Mouse (Mus musculus) limb, embryonic 14.5 days (tissue): ENCODE measurements around the gene Tex12. TPM values are rescaled to one million over a fixed set of nuclear protein-coding genes. Genes with fewer than 3 reads are reported as not detected.

Experiments used
- ATAC-seq: fragments of 200-750 bp; cut with Nextera tagmentation; 2 replicates; pipeline ENCODE4 v1.8.0; 2017; ENCODE audit warnings: low read depth, moderate number of reproducible peaks, moderate TSS enrichment; ENCODE audit not compliant: low FRiP score
- DNase-seq: peaks from one replicate; pipeline ENCODE4 v3.0.0-alpha.2; 2015; ENCODE audit warnings: low spot score
- H3K27ac ChIP-seq: fragments of 300-500 bp; sonication (generic); replicated peaks from 2 replicates; pipeline ENCODE4 v1.5.1; 2014; ENCODE audit warnings: low read depth, mild to moderate bottlenecking, low read length, moderate library complexity, mixed read lengths
- H3K27me3 ChIP-seq: fragments of 300-500 bp; sonication (generic); 2 replicates; pipeline ENCODE4 v1.6.1; 2014; ENCODE audit warnings: low read length, mixed read lengths; ENCODE audit not compliant: control insufficient read depth, insufficient read depth
- H3K36me3 ChIP-seq: fragments of 300-500 bp; sonication (generic); 2 replicates; pipeline ENCODE4 v1.6.1; 2014; ENCODE audit warnings: mild to moderate bottlenecking, low read length, moderate library complexity, mixed read lengths; ENCODE audit not compliant: control insufficient read depth, insufficient read depth
- H3K4me1 ChIP-seq: fragments of 300-500 bp; sonication (generic); 2 replicates; pipeline ENCODE4 v1.6.1; 2014; ENCODE audit warnings: antibody characterized with exemption, low read length, mixed read lengths; ENCODE audit not compliant: control insufficient read depth, insufficient read depth
- H3K4me2 ChIP-seq: fragments of 300-500 bp; sonication (generic); replicated peaks from 2 replicates; pipeline ENCODE4 v1.6.1; 2014; ENCODE audit warnings: low read depth, mild to moderate bottlenecking, low read length, moderate library complexity; ENCODE audit not compliant: severe bottlenecking
- H3K4me3 ChIP-seq: fragments of 300-500 bp; sonication (generic); replicated peaks from 2 replicates; pipeline ENCODE4 v1.5.1; 2014; ENCODE audit warnings: low read length
- H3K9ac ChIP-seq: fragments of 300-500 bp; sonication (generic); 2 replicates; pipeline ENCODE4 v1.6.1; 2014; ENCODE audit warnings: mild to moderate bottlenecking, low read depth, low read length, moderate library complexity; ENCODE audit not compliant: severe bottlenecking
- H3K9me3 ChIP-seq: fragments of 300-500 bp; sonication (generic); 2 replicates; pipeline ENCODE4 v1.6.1; 2016; ENCODE audit warnings: low read length; ENCODE audit not compliant: control insufficient read depth
- POLR2A ChIP-seq: fragments of 200-500 bp; IDR thresholded peaks from 2 replicates; pipeline ENCODE4 v1.8.0; 2012; ENCODE audit warnings: inconsistent platforms, mild to moderate bottlenecking, moderate library complexity, borderline replicate concordance; ENCODE audit not compliant: insufficient read depth, insufficient read length; ENCODE audit errors: extremely low read depth
- WGBS: fragments of 180-500 bp; shearing (Covaris S2); extraction: QIAGEN DNeasy Blood & Tissue Kit; methylation state at CpG from one replicate; pipeline ENCODE4 v1.1.7; 2014; 5-methylcytosine and 5-hydroxymethylcytosine counted together
- polyA plus RNA-seq, 2 experiments: library from polyadenylated mRNA; depleted of rRNA in 1 of 2; stranded (reverse) in 1 of 2; unstranded in 1 of 2; fragments of >200 nt; fragmentation: Nextera tagmentation in 1 of 2; extraction: Ambion mirVana in 1 of 2; gene quantifications; 2 replicates each; pipeline versions ENCODE4 v1.2.1 to v1.2.3; 2012 to 2014

The Tex12 gene
- polyA plus RNA-seq, 2 experiments = not detected

GRCm38 (mm10) chr9:50586955-50587354, 25.8 kb upstream of the Tex12 start:
- Histone ChIP-seq H3K4me2 (no peak overlapping the region), H3K4me1 (no peaks in the 10 kb centered on the region), H3K27ac (no peak overlapping the region), H3K9ac (no peak overlapping the region), H3K4me3 (no peak overlapping the region), H3K9me3 (no peaks in the 10 kb centered on the region), H3K27me3 (no peaks in the 10 kb centered on the region), H3K36me3 (no peaks in the 10 kb centered on the region)
- 69% methylated on average over 4 of the region's 4 CpGs for WGBS
- DNase-seq = no peak
- no peak for TF ChIP-seq POLR2A
- ATAC-seq = no peak

- TF ChIP-seq POLR2A = no peak
- 55% methylated on average over 6 of the region's 6 CpGs for WGBS
- no peak for ATAC-seq
Measured at GRCm38 (mm10) chr9:50585145-50585818, 24.2 kb upstream of the Tex12 start.

GRCm38 (mm10) chr9:50580370-50580769, 19.2 kb upstream of the Tex12 start:
- DNase-seq (no peak), ATAC-seq (no peak)
- no peaks in the 10 kb centered on the region for H3K27me3 ChIP-seq

More at GRCm38 (mm10) chr9:50585145-50585818, 24.2 kb upstream of the Tex12 start:
- H3K9ac ChIP-seq = no peak overlapping the region
- H3K4me3 ChIP-seq = no peak overlapping the region
- no peaks in the 10 kb centered on the region for H3K36me3 ChIP-seq
- H3K27ac ChIP-seq = no peak overlapping the region
- no peaks in the 10 kb centered on the region for H3K27me3 ChIP-seq
- no peaks in the 10 kb centered on the region for H3K4me1 ChIP-seq
- H3K9me3 ChIP-seq = no peaks in the 10 kb centered on the region
- no peak overlapping the region for H3K4me2 ChIP-seq
- no peak for DNase-seq

GRCm38 (mm10) chr9:50569599-50570525, 8.7 kb upstream of the Tex12 start:
- DNase-seq (no peak), ATAC-seq (no peak)
- Histone ChIP-seq H3K27me3 (no peaks in the 10 kb centered on the region), H3K4me1 (no peaks in the 10 kb centered on the region), H3K36me3 (no peaks in the 10 kb centered on the region), H3K4me3 (no peak overlapping the region), H3K4me2 (no peak overlapping the region), H3K9ac (no peak overlapping the region), H3K9me3 (no peaks in the 10 kb centered on the region), H3K27ac (no peak overlapping the region)
- WGBS = 70% methylated on average over 10 of the region's 10 CpGs
- TF ChIP-seq POLR2A = no peak

More at GRCm38 (mm10) chr9:50580370-50580769, 19.2 kb upstream of the Tex12 start:
- H3K27ac ChIP-seq = no peak overlapping the region
- no peak overlapping the region for H3K9ac ChIP-seq
- no peaks in the 10 kb centered on the region for H3K9me3 ChIP-seq
- WGBS = 31% methylated on average over 4 of the region's 4 CpGs
- no peaks in the 10 kb centered on the region for H3K36me3 ChIP-seq
- no peak overlapping the region for H3K4me2 ChIP-seq
- no peak overlapping the region for H3K4me3 ChIP-seq
- TF ChIP-seq POLR2A = no peak
- H3K4me1 ChIP-seq = no peaks in the 10 kb centered on the region

GRCm38 (mm10) chr9:50567881-50568280, 6.8 kb upstream of the Tex12 start:
- Histone ChIP-seq H3K9me3 (no peaks in the 10 kb centered on the region), H3K36me3 (no peaks in the 10 kb centered on the region), H3K4me3 (no peak overlapping the region), H3K4me1 (no peaks in the 10 kb centered on the region), H3K4me2 (no peak overlapping the region), H3K27me3 (no peaks in the 10 kb centered on the region), H3K27ac (no peak overlapping the region), H3K9ac (no peak overlapping the region)
- DNase-seq = no peak
- no peak for ATAC-seq
- WGBS = 88% methylated on average over 2 of the region's 2 CpGs
- TF ChIP-seq POLR2A = no peak
